Mouse (Mus musculus): ENCODE measurements around the gene Pitpna.

DNA sequence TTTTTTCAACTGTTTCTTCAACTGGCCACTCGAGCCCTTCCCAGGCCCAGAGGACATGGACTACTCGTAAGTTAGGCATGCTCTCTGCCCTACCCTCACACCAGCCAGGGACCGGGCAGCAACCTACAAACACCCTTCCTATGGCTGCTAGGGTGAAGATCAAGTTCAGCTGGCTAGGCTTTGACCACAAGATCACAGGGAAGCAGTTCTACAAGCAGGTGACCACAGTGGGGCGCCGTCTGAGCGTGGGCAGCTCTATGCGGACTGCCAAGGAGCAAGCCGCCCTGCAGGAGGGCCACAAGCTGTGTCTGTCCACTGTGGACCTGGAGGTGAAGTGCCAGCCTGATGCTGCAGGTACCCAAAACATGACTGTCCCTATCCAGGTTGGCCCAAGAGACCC is 25.1 kb upstream of the Pitpna start:
- peak; percentile 35 for TF ChIP-seq CTCF (IDR thresholded peaks at IDR 0.05)
- TF ChIP-seq EP300 (IDR thresholded peaks at IDR 0.05): no peak
